Mouse (Mus musculus) MEL (cell line): Measurements from ENCODE around the gene Sgms1.

Source experiments
- CHD2 ChIP-seq: IDR thresholded peaks from 2 replicates; pipeline ENCODE4 v1.6.1; 2011; ENCODE audit warnings: low read length, improper control_type of control experiment
- CTCF ChIP-seq, 3 experiments: IDR thresholded peaks in 2 of 3; conservative IDR thresholded peaks in 1 of 3; 2 replicates each; pipeline ENCODE4 v1.5.1; 2011 to 2012; ENCODE audit warnings: low read length in 3 of 3, low read depth in 2 of 3, mild to moderate bottlenecking in 2 of 3, improper control_type of control experiment in 1 of 3, inconsistent platforms in 1 of 3, mixed read lengths in 1 of 3, moderate library complexity in 1 of 3; ENCODE audit not compliant: control insufficient read depth in 1 of 3, insufficient read depth in 1 of 3, poor library complexity in 1 of 3, severe bottlenecking in 1 of 3
- E2F4 ChIP-seq: IDR thresholded peaks from 2 replicates; pipeline ENCODE4 v1.6.1; 2011; ENCODE audit warnings: low read depth, low read length, improper control_type of control experiment, borderline replicate concordance
- EP300 ChIP-seq, 2 experiments: IDR thresholded peaks; 2 replicates each; pipeline ENCODE4 v1.6.1; 2011; ENCODE audit warnings: improper control_type of control experiment in 2 of 2, low read length in 2 of 2, low read depth in 1 of 2, mild to moderate bottlenecking in 1 of 2
- GATA1 ChIP-seq: IDR thresholded peaks from 2 replicates; pipeline ENCODE4 v1.6.1; 2011; ENCODE audit warnings: low read depth, low read length, improper control_type of control experiment
- MAFK ChIP-seq: IDR thresholded peaks from 2 replicates; pipeline ENCODE4 v1.6.1; 2011; ENCODE audit warnings: low read depth, mild to moderate bottlenecking, low read length, improper control_type of control experiment, borderline replicate concordance
- TAL1 ChIP-seq: IDR thresholded peaks from 2 replicates; pipeline ENCODE4 v1.6.1; 2012; ENCODE audit warnings: mild to moderate bottlenecking, inconsistent platforms, low read length, moderate library complexity, mixed read lengths
- TBP ChIP-seq: IDR thresholded peaks from 2 replicates; pipeline ENCODE4 v1.8.0; 2011; ENCODE audit warnings: low read depth, low read length, improper control_type of control experiment

DNA sequence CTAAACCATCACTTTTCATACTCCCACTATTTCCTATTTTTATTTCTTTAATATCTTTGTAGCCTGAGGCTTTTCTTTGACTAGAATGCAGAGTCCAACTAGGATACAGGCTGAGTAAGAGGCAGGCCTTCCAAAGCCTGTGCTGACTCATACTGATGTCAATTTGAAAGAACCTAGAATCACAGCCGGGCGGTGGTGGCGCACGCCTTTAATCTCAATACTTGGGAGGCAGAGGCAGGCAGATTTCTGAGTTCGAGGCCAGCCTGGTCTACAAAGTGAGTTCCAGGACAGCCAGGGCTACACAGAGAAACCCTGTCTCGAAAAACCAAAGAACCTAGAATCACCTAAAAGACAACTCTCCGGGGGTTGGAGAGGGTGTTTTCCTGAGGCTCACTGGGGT, 214.5 kb downstream of the Sgms1 start:
- TF ChIP-seq CHD2, result no peak
- no peak for TF ChIP-seq GATA1
- no peak for TF ChIP-seq MAFK
- TF ChIP-seq EP300 (IDR thresholded peaks at IDR 0.05; ENCODE audit: low read depth in 1 of 2, low read length in 2 of 2), result no peak
- no peak for TF ChIP-seq CTCF (IDR thresholded peaks at IDR 0.05 in 2 of 3, conservative IDR thresholded peaks at IDR 0.05 in 1 of 3; ENCODE audit: control insufficient read depth in 1 of 3, insufficient read depth in 1 of 3, low read depth in 2 of 3, low read length in 3 of 3, poor library complexity in 1 of 3, severe bottlenecking in 1 of 3)
- TF ChIP-seq E2F4, result no peak
- TF ChIP-seq TAL1, result no peak
- TF ChIP-seq TBP, result no peak
